In the genomic region with DNA sequence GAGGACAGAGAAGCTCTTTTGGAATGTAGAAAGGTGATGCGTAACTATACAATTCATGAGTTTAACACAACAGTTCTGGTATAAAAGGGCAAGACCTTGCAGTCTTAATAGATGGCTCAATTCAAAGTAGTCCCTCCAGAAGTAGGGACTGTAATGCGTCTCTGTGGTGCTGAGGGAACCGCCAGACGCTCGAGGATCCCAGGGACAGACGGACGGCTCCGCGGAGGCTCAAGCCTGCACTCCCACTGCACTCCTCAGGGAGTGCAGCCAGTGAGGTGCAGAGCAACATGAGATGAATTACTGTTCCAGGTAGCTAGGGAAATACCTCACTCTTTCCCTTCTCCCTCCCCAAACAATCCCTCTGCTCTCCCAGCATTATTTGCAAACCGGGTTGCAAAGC, we compare ENCODE assay signal across 30 mouse cellular contexts. TPM values are rescaled to one million over a fixed set of nuclear protein-coding genes. Genes with fewer than 3 reads are reported as not detected.
A peak's percentile ranks its signal among the peaks of the same experiment; 100 is the strongest.
DNase-seq lines count a peak whose midpoint lies in the region; ATAC-seq and TF ChIP-seq lines count a peak whose summit lies in the region.
"Had no signal": no experiment of that assay in that cellular context is flagged by ENCODE, and none has a peak within 500 bp of the region (broad histone marks: within the 10 kb centered on the region; RNA-seq: fewer than 3 reads in every experiment).

No protein-coding gene starts in this region.

- in situ Hi-C loops in CH12.LX (cut with MboI; ENCODE audit: low pct_ligation_motif_present, low pct_unique_long_range_greater_than_20kb, low sequenced_read_pairs), result no loop called here

- no peak for TF ChIP-seq EP300 in CH12.LX (IDR thresholded peaks at IDR 0.05; ENCODE audit: low read length)

- H3K4me3 ChIP-seq in lung, embryonic 14.5 days (ENCODE audit: low read depth, low read length), result no peak overlapping the region
- H3K4me3 ChIP-seq in lung, adult 2 months (replicated peaks; ENCODE audit: extremely low read depth, low read depth, low read length), result no peak overlapping the region
- H3K4me3 ChIP-seq in CH12.LX (replicated peaks in 1 of 3; ENCODE audit: low read depth in 2 of 3, low read length in 2 of 3, poor library complexity in 1 of 3), result no peak overlapping the region
- H3K4me3 ChIP-seq: forebrain, embryonic 13.5 days; heart, embryonic 10.5 days; heart, embryonic 15.5 days; hindbrain, embryonic 12.5 days; liver, embryonic 12.5 days; midbrain, embryonic 10.5 days; myocyte; neural tube, embryonic 12.5 days had no signal

- H3K4me1 ChIP-seq in lung, embryonic 14.5 days (ENCODE audit: insufficient read depth), result no peaks in the 10 kb centered on the region
- no peaks in the 10 kb centered on the region for H3K4me1 ChIP-seq in lung, adult 2 months (ENCODE audit: control insufficient read depth, insufficient read depth, low read length)
- H3K4me1 ChIP-seq in CH12.LX (ENCODE audit: control insufficient read depth in 1 of 2, insufficient read depth in 2 of 2), result peaks cover 22 to 66% of the 10 kb centered on the region in 2 experiments
- H3K4me1 ChIP-seq: heart, embryonic 10.5 days; heart, embryonic 15.5 days; hindbrain, embryonic 12.5 days; liver, embryonic 12.5 days; midbrain, embryonic 10.5 days; neural tube, embryonic 12.5 days had no signal

- no peak for TF ChIP-seq CTCF in lung, embryonic 14.5 days (IDR thresholded peaks at IDR 0.05; ENCODE audit: low read depth)
- TF ChIP-seq CTCF in lung, adult 2 months (IDR thresholded peaks at IDR 0.05; ENCODE audit: insufficient read depth, low read length), result no peak
- TF ChIP-seq CTCF in CH12.LX (conservative IDR thresholded peaks at IDR 0.05 in 1 of 2, IDR thresholded peaks at IDR 0.05 in 1 of 2; ENCODE audit: low read depth in 2 of 2, low read length in 2 of 2), result no peak

- DNase-seq in frontal cortex, postnatal 25 days (ENCODE audit: low spot score in 2 of 2), result no peak
- DNase-seq in lung, embryonic 14.5 days, result peak; percentile 12
- no peak for DNase-seq in lung, adult 2 months
- no peak for DNase-seq in CH12.LX (ENCODE audit: extremely low read depth)
- DNase-seq in R1 (ENCODE audit: low read depth, low spot score), result peak; percentile 44
- no peak for DNase-seq in adrenal gland, postnatal 25 days
- DNase-seq: adrenal gland, postnatal 10 days; cerebellum, adult 11 months; cerebellum, adult 9-11 months; gastrocnemius, postnatal 25 days; heart, adult 11 months; kidney, adult 9 months; kidney, postnatal 14 days; left cerebral cortex, postnatal 4 days; liver, postnatal 0 days; right cerebral cortex, adult 18-20 months; right cerebral cortex, postnatal 4 days; thymus, adult 2 months; thymus, postnatal 36 days had no signal

- no peak for TF ChIP-seq POLR2A in lung, adult 2 months (IDR thresholded peaks at IDR 0.05; ENCODE audit: borderline replicate concordance, extremely low read depth, low read depth, low read length)
- TF ChIP-seq POLR2A in CH12.LX (IDR thresholded peaks at IDR 0.05; ENCODE audit: low read depth, low read length), result no peak

- no peak overlapping the region for H3K9ac ChIP-seq in lung, embryonic 14.5 days
- H3K9ac ChIP-seq in CH12.LX (ENCODE audit: insufficient read depth, low read depth), result no peak overlapping the region
- H3K9ac ChIP-seq: forebrain, embryonic 13.5 days; heart, embryonic 15.5 days; hindbrain, embryonic 12.5 days; liver, embryonic 12.5 days; liver, postnatal 0 days; neural tube, embryonic 12.5 days had no signal

- H3K36me3 ChIP-seq in lung, embryonic 14.5 days (ENCODE audit: insufficient read depth), result peaks cover 11% of the 10 kb centered on the region
- H3K36me3 ChIP-seq in CH12.LX (replicated peaks in 1 of 2; ENCODE audit: control insufficient read depth in 1 of 2, insufficient read depth in 1 of 2, low read length in 1 of 2), result peaks cover 18 to 44% of the 10 kb centered on the region in 2 experiments

- H3K4me2 ChIP-seq in lung, embryonic 14.5 days, result peak overlapping the region; percentile 31
- 0 out of 2 replicates have a peak overlapping the region, but pooled peaks have one; percentile 69 for H3K4me2 ChIP-seq in CH12.LX (ENCODE audit: insufficient read depth, low read depth, poor library complexity, severe bottlenecking)
- H3K4me2 ChIP-seq: forebrain, embryonic 13.5 days; heart, embryonic 15.5 days; hindbrain, embryonic 12.5 days; liver, embryonic 12.5 days; neural tube, embryonic 12.5 days had no signal

- no peak for TF ChIP-seq RAD21 in CH12.LX (IDR thresholded peaks at IDR 0.05; ENCODE audit: low read depth, low read length)

- H3K79me2 ChIP-seq in CH12.LX (replicated peaks; ENCODE audit: control insufficient read depth, extremely low read depth, insufficient read depth, poor library complexity, severe bottlenecking), result no peaks in the 10 kb centered on the region

- H3K9me3 ChIP-seq in lung, embryonic 14.5 days (ENCODE audit: low read depth, low read length), result no peaks in the 10 kb centered on the region
- no peaks in the 10 kb centered on the region for H3K9me3 ChIP-seq in CH12.LX (replicated peaks; ENCODE audit: low read length)
- H3K9me3 ChIP-seq: forebrain, embryonic 13.5 days; heart, embryonic 10.5 days; heart, embryonic 15.5 days; hindbrain, embryonic 12.5 days; liver, embryonic 12.5 days; midbrain, embryonic 10.5 days; neural tube, embryonic 12.5 days had no signal

- ATAC-seq in frontal cortex, adult (ENCODE audit: low TSS enrichment), result peak; percentile 75
- peak; percentile 74; the same call in 1 of the 2 replicates for ATAC-seq in lung, embryonic 14.5 days (ENCODE audit: insufficient read depth)
- ATAC-seq: forebrain, embryonic 13.5 days; intestine, embryonic 16.5 days; liver, embryonic 12.5 days; liver, postnatal 0 days had no signal

- dilution Hi-C loops in CH12.LX (cut with MboI; ENCODE audit: extremely low pct_ligation_motif_present, extremely low pct_unique_long_range_greater_than_20kb, low sequenced_read_pairs), result no loop called here

- 55% methylated on average over 10 of the region's 10 CpGs for WGBS in lung, embryonic 14.5 days
- WGBS in lung, adult 2 months, result 71% methylated on average over 10 of the region's 10 CpGs

- H3K27me3 ChIP-seq in lung, embryonic 14.5 days (ENCODE audit: insufficient read depth, low read length), result no peaks in the 10 kb centered on the region
- H3K27me3 ChIP-seq in CH12.LX (replicated peaks), result no peaks in the 10 kb centered on the region
- H3K27me3 ChIP-seq: forebrain, embryonic 13.5 days; heart, embryonic 15.5 days; hindbrain, embryonic 12.5 days; liver, embryonic 12.5 days; neural tube, embryonic 12.5 days had no signal

- peak overlapping the region; percentile 4; the same call in 1 of the 2 replicates for H3K27ac ChIP-seq in lung, embryonic 14.5 days (ENCODE audit: low read depth)
- H3K27ac ChIP-seq in CH12.LX (ENCODE audit: insufficient read depth, low read depth), result peak overlapping the region; percentile 88
- H3K27ac ChIP-seq: forebrain, embryonic 13.5 days; heart, embryonic 10.5 days; heart, embryonic 15.5 days; hindbrain, embryonic 12.5 days; liver, embryonic 12.5 days; midbrain, embryonic 10.5 days; neural tube, embryonic 12.5 days; stomach, postnatal 0 days had no signal

TF ChIP-seq in CH12.LX, 34 proteins besides CTCF, POLR2A, EP300 and RAD21:
- TF ChIP-seq POLR2AphosphoS2 (IDR thresholded peaks at IDR 0.05; ENCODE audit: low read depth, low read length) (peak; percentile 73; the same call in 1 of the 2 replicates), ZC3H11A (IDR thresholded peaks at IDR 0.05; ENCODE audit: low read depth, low read length) (no peak)

RNA-seq across cellular contexts. Expression of gene Hpf1, which starts 22.3 kb away (rescaled TPM):
- polyA plus RNA-seq in lung, embryonic 14.5 days (2014; fragmentation: Nextera tagmentation; extraction: Ambion mirVana), result 106 and 115 TPM in 2 replicates
- 3.1 and 8.3 TPM in 2 replicates for polyA plus RNA-seq in lung, adult 2 months (2012; rRNA removed)
- total RNA-seq in CH12.LX (2012; rRNA removed) (76.1 and 77.4 TPM in 2 replicates), CH12.LX (2014; rRNA removed) (95.0 and 110 TPM in 2 replicates)
- 132 and 135 TPM in 2 replicates for polyA plus RNA-seq in CH12.LX (2012; ENCODE audit: insufficient read length, low read depth)
- total RNA-seq in adrenal gland, postnatal 25 days (2021), result 23.3 and 23.9 TPM in 2 replicates

Comparison
In these comparisons a context has a peak if more than half of its experiments do, and no peak if none do; other contexts are left out.
1. DNase-seq: peak in lung, embryonic 14.5 days (single experiment) and R1 (single experiment); none in frontal cortex, postnatal 25 days (0 of 2), lung, adult 2 months (single experiment), CH12.LX (single experiment) and adrenal gland, postnatal 25 days (single experiment).
2. RNA of gene Hpf1, which starts 22.3 kb away (polyA plus RNA-seq): 132 to 135 TPM in CH12.LX and 106 to 115 TPM in lung, embryonic 14.5 days; 3.1 to 8.3 TPM in lung, adult 2 months; every median in the first group is over 10 times any median in the second.